Mouse (Mus musculus) liver, embryonic 13.5 days (tissue): ENCODE data around the gene Bad. TPM values are rescaled to one million over a fixed set of nuclear protein-coding genes. Genes with fewer than 3 reads are reported as not detected.
"Not testable (repeated sequence)": the region's sequence is repeated elsewhere in the genome, so short reads cannot be mapped to it uniquely, and the experiment has no call there.

ENCODE experiments used
- ATAC-seq: fragments of 200-750 bp; cut with Nextera tagmentation; 2 replicates; pipeline ENCODE4 v1.8.0; 2017; ENCODE audit warnings: low read depth, mild to moderate bottlenecking, moderate number of reproducible peaks, moderate library complexity
- DNase-seq: peaks from one replicate; pipeline ENCODE4 v3.0.0; 2022
- H3K27ac ChIP-seq: fragments of 300-500 bp; sonication (generic); 2 replicates; pipeline ENCODE4 v1.5.1; 2015; ENCODE audit warnings: moderate library complexity, mild to moderate bottlenecking, inconsistent platforms
- H3K27me3 ChIP-seq: fragments of 300-500 bp; sonication (generic); 2 replicates; pipeline ENCODE4 v1.6.1; 2015; ENCODE audit warnings: mild to moderate bottlenecking, inconsistent platforms
- H3K36me3 ChIP-seq: fragments of 300-500 bp; sonication (generic); 2 replicates; pipeline ENCODE4 v1.6.1; 2015; ENCODE audit warnings: mild to moderate bottlenecking, inconsistent platforms
- H3K4me1 ChIP-seq: fragments of 300-500 bp; sonication (generic); replicated peaks from 2 replicates; pipeline ENCODE4 v1.6.1; 2015; ENCODE audit warnings: inconsistent platforms
- H3K4me2 ChIP-seq: fragments of 300-500 bp; sonication (generic); 2 replicates; pipeline ENCODE4 v1.6.1; 2015; ENCODE audit warnings: inconsistent platforms, mild to moderate bottlenecking, moderate library complexity
- H3K4me3 ChIP-seq: fragments of 300-500 bp; sonication (generic); replicated peaks from 2 replicates; pipeline ENCODE4 v1.5.1; 2015; ENCODE audit warnings: mild to moderate bottlenecking, inconsistent platforms
- H3K9ac ChIP-seq: fragments of 300-500 bp; sonication (generic); 2 replicates; pipeline ENCODE4 v1.6.1; 2015; ENCODE audit warnings: mild to moderate bottlenecking, inconsistent platforms
- H3K9me3 ChIP-seq: fragments of 300-500 bp; sonication (generic); replicated peaks from 2 replicates; pipeline ENCODE4 v1.6.1; 2016; ENCODE audit warnings: inconsistent platforms
- WGBS: fragments of 180-500 bp; shearing (Covaris S2); methylation state at CpG from one replicate; pipeline ENCODE4 v1.1.7; 2015; ENCODE audit not compliant: insufficient replicate concordance; 5-methylcytosine and 5-hydroxymethylcytosine counted together
- polyA plus RNA-seq: library from polyadenylated mRNA; unstranded; fragments of >200 nt; fragmentation: Nextera tagmentation; extraction: Ambion mirVana; gene quantifications from 2 replicates; pipeline ENCODE4 v1.2.1, GENCODE M21; 2015

The Bad gene
- polyA plus RNA-seq, 1 experiment from 2014 or later: 32.2 TPM

GRCm38 (mm10) chr19:6907811-6908540 lies 33.7 kb upstream of the Bad start:
- H3K9ac ChIP-seq: peak overlapping the region; percentile 84
- no peaks in the 10 kb centered on the region for H3K27me3 ChIP-seq
- WGBS: 67% methylated on average over 7 of the region's 7 CpGs
- H3K36me3 ChIP-seq: peaks cover 42% of the 10 kb centered on the region
- H3K9me3 ChIP-seq: no peaks in the 10 kb centered on the region
- peaks cover 52% of the 10 kb centered on the region for H3K4me1 ChIP-seq
- ATAC-seq (no peak), DNase-seq (no peak)
- H3K4me3 ChIP-seq: peak overlapping the region; percentile 77
- H3K27ac ChIP-seq: peak overlapping the region; percentile 94
- peak overlapping the region; percentile 95 for H3K4me2 ChIP-seq

GRCm38 (mm10) chr19:6909021-6909420 lies 32.6 kb upstream of the Bad start:
- DNase-seq: no peak
- 0 out of 2 replicates have a peak, but pooled peaks have one; percentile 0 for ATAC-seq
- Histone ChIP-seq H3K4me2 (peak overlapping the region; percentile 95), H3K4me3 (peak overlapping the region; percentile 77), H3K9ac (peak overlapping the region; percentile 84), H3K36me3 (peaks cover 53% of the 10 kb centered on the region), H3K27me3 (no peaks in the 10 kb centered on the region), H3K9me3 (no peaks in the 10 kb centered on the region), H3K4me1 (peaks cover 57% of the 10 kb centered on the region), H3K27ac (peak overlapping the region; percentile 94)
- WGBS: 8% methylated on average over 11 of the region's 11 CpGs

- no peaks in the 10 kb centered on the region for H3K9me3 ChIP-seq
- DNase-seq (peak; percentile 84), ATAC-seq (peak; percentile 89)
- H3K9ac ChIP-seq: peak within 1 kb of the TSS; percentile 84
- H3K36me3 ChIP-seq: peaks cover 54% of the 10 kb centered on the region
- H3K4me3 ChIP-seq: peak within 1 kb of the TSS; percentile 77
- no peaks in the 10 kb centered on the region for H3K27me3 ChIP-seq
- peak within 1 kb of the TSS; percentile 94 for H3K27ac ChIP-seq
- peak within 1 kb of the TSS; percentile 95 for H3K4me2 ChIP-seq
- WGBS: under 1% methylated on average over 65 of the region's 65 CpGs
- H3K4me1 ChIP-seq: peaks cover 63% of the 10 kb centered on the region
Observed at GRCm38 (mm10) chr19:6909507-6910289, 32.0 kb upstream of the Bad start, which contains the start of the genes Trmt112 and Prdx5. TSS of gene Trmt112 (plus strand) at chr19:6909698. TSS of gene Prdx5 (minus strand) at chr19:6910106.

GRCm38 (mm10) chr19:6910306-6910705 lies 31.4 kb upstream of the Bad start:
- peak overlapping the region; percentile 77 for H3K4me3 ChIP-seq
- DNase-seq (peak; percentile 63), ATAC-seq (peak; percentile 30)
- peak overlapping the region; percentile 94 for H3K27ac ChIP-seq
- peaks cover 65% of the 10 kb centered on the region for H3K4me1 ChIP-seq
- under 1% methylated on average over 30 of the region's 30 CpGs for WGBS
- peak overlapping the region; percentile 84 for H3K9ac ChIP-seq
- H3K4me2 ChIP-seq: peak overlapping the region; percentile 95
- not testable (repeated sequence) for H3K9me3 ChIP-seq, H3K27me3 ChIP-seq
- H3K36me3 ChIP-seq: peaks cover 51% of the 10 kb centered on the region

- ATAC-seq: no peak
- H3K9ac ChIP-seq: peak overlapping the region; percentile 69
- peaks cover 41% of the 10 kb centered on the region for H3K36me3 ChIP-seq
- peak overlapping the region; percentile 95 for H3K4me2 ChIP-seq
- peak overlapping the region; percentile 77 for H3K4me3 ChIP-seq
- DNase-seq: no peak
- H3K4me1 ChIP-seq: peaks cover 75% of the 10 kb centered on the region
- H3K27ac ChIP-seq: peak overlapping the region; percentile 2
- no peaks in the 10 kb centered on the region for H3K27me3 ChIP-seq
- 81% methylated on average over 19 of the region's 19 CpGs for WGBS
- no peaks in the 10 kb centered on the region for H3K9me3 ChIP-seq
Observed at GRCm38 (mm10) chr19:6911101-6912074, 30.3 kb upstream of the Bad start.

GRCm38 (mm10) chr19:6912205-6912970 lies 29.3 kb upstream of the Bad start:
- Histone ChIP-seq H3K9me3 (no peaks in the 10 kb centered on the region), H3K4me1 (peaks cover 75% of the 10 kb centered on the region), H3K36me3 (peaks cover 36% of the 10 kb centered on the region), H3K27me3 (no peaks in the 10 kb centered on the region), H3K27ac (peak overlapping the region; percentile 18; the same call in 1 of the 2 replicates), H3K9ac (no peak overlapping the region), H3K4me2 (no peak overlapping the region), H3K4me3 (no peak overlapping the region)
- WGBS: 83% methylated on average over 15 of the region's 15 CpGs
- DNase-seq (no peak), ATAC-seq (no peak)

- Histone ChIP-seq H3K4me2 (no peak overlapping the region), H3K27ac (no peak overlapping the region), H3K9ac (no peak overlapping the region), H3K27me3 (no peaks in the 10 kb centered on the region), H3K9me3 (no peaks in the 10 kb centered on the region), H3K36me3 (peaks cover 36% of the 10 kb centered on the region), H3K4me1 (peaks cover 71% of the 10 kb centered on the region), H3K4me3 (no peak overlapping the region)
- DNase-seq (no peak), ATAC-seq (no peak)
- 75% methylated on average over 6 of the region's 6 CpGs for whole genome bisulfite sequencing
Observed at GRCm38 (mm10) chr19:6913036-6913435, 28.6 kb upstream of the Bad start.

GRCm38 (mm10) chr19:6913991-6914390 lies 27.7 kb upstream of the Bad start:
- H3K4me3 ChIP-seq: no peak overlapping the region
- H3K27me3 ChIP-seq: no peaks in the 10 kb centered on the region
- peaks cover 70% of the 10 kb centered on the region for H3K4me1 ChIP-seq
- no peak overlapping the region for H3K9ac ChIP-seq
- peaks cover 39% of the 10 kb centered on the region for H3K36me3 ChIP-seq
- peak overlapping the region; percentile 39 for H3K27ac ChIP-seq
- no peak overlapping the region for H3K4me2 ChIP-seq
- no peaks in the 10 kb centered on the region for H3K9me3 ChIP-seq
- ATAC-seq (no peak), DNase-seq (no peak)
- WGBS: 78% methylated on average over 11 of the region's 11 CpGs

GRCm38 (mm10) chr19:6914540-6914939 lies 27.1 kb upstream of the Bad start:
- H3K36me3 ChIP-seq: peaks cover 39% of the 10 kb centered on the region
- 78% methylated on average over 9 of the region's 9 CpGs for WGBS
- H3K27ac ChIP-seq: peak overlapping the region; percentile 39; the same call in 1 of the 2 replicates
- H3K9ac ChIP-seq: no peak overlapping the region
- DNase-seq (no peak), ATAC-seq (no peak)
- no peaks in the 10 kb centered on the region for H3K9me3 ChIP-seq
- no peak overlapping the region for H3K4me3 ChIP-seq
- no peak overlapping the region for H3K4me2 ChIP-seq
- H3K4me1 ChIP-seq: peaks cover 72% of the 10 kb centered on the region
- no peaks in the 10 kb centered on the region for H3K27me3 ChIP-seq

- ATAC-seq: peak; percentile 64
- Histone ChIP-seq H3K4me1 (peaks cover 79% of the 10 kb centered on the region), H3K4me3 (no peak overlapping the region), H3K4me2 (no peak overlapping the region), H3K27ac (peak overlapping the region; percentile 73), H3K9ac (0 out of 2 replicates have a peak overlapping the region, but pooled peaks have one; percentile 18), H3K9me3 (no peaks in the 10 kb centered on the region), H3K27me3 (no peaks in the 10 kb centered on the region), H3K36me3 (peaks cover 39% of the 10 kb centered on the region)
- 13% methylated on average over 4 of the region's 4 CpGs for WGBS
- DNase-seq: no peak
Observed at GRCm38 (mm10) chr19:6915276-6915675, 26.4 kb upstream of the Bad start.
